Mouse (Mus musculus) spleen, adult 2 months (tissue): Measurements from ENCODE around the gene Terf2ip.

Source experiments
- CTCF ChIP-seq: fragments of 200-500 bp; IDR thresholded peaks from 2 replicates; pipeline ENCODE4 v1.5.1; 2011; ENCODE audit warnings: mild to moderate bottlenecking, inconsistent platforms; ENCODE audit not compliant: insufficient read depth, insufficient read length, insufficient replicate concordance; ENCODE audit errors: extremely low read depth
- POLR2A ChIP-seq: fragments of 200-500 bp; IDR thresholded peaks from 2 replicates; pipeline ENCODE4 v1.6.1; 2011; ENCODE audit warnings: low read depth, low read length, inconsistent platforms

DNA sequence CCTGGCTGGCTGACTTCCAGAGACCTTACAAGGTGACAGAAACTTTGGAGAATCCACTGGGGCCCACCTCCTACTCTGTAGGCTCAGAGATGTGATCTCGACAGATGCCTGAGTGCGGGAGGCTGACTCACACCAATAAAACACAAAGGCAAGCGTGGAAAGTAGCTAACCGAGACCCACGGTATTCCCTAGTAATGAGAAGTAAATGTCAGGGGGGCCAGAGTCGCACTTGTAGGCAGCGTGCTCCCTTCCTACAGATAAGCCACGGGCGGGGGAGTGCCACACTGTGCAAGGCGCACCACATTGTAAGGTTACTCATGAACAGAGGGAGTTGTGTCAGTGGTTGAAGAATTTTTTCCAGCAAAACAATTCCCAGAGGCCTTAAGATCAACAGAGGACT, 26.7 kb upstream of the Terf2ip start:
- TF ChIP-seq POLR2A (no peak), CTCF (no peak)
